Mouse (Mus musculus): Measurements from ENCODE around the gene Dab1. TPM values are rescaled to one million over a fixed set of nuclear protein-coding genes. Genes with fewer than 3 reads are reported as not detected.
A peak's percentile ranks its signal among the peaks of the same experiment; 100 is the strongest.

Gene Dab1
- polyA plus RNA-seq, 1 experiment from 2014 or later: 105 TPM

- no peak overlapping the region for H3K27ac ChIP-seq
- no peak for ATAC-seq
- WGBS: 65% methylated on average over 4 of the region's 4 CpGs
Measured at GRCm38 (mm10) chr4:104472915-104473314, 853.8 kb downstream of the Dab1 start.

GRCm38 (mm10) chr4:104476841-104477240 lies 857.7 kb downstream of the Dab1 start:
- Histone ChIP-seq H3K9ac (no peak overlapping the region), H3K9me3 (replicated peaks) (no peaks in the 10 kb centered on the region), H3K36me3 (ENCODE audit: poor library complexity, severe bottlenecking) (peaks cover 6% of the 10 kb centered on the region; the same call in 1 of the 2 replicates), H3K27me3 (no peaks in the 10 kb centered on the region), H3K4me1 (peaks cover 8% of the 10 kb centered on the region; the same call in 1 of the 2 replicates), H3K27ac (no peak overlapping the region), H3K4me3 (no peak overlapping the region), H3K4me2 (no peak overlapping the region)
- WGBS: 88% methylated on average over 7 of the region's 7 CpGs
- ATAC-seq: no peak

More at GRCm38 (mm10) chr4:104472915-104473314, 853.8 kb downstream of the Dab1 start:
- Histone ChIP-seq H3K4me3 (no peak overlapping the region), H3K9me3 (replicated peaks) (no peaks in the 10 kb centered on the region), H3K27me3 (no peaks in the 10 kb centered on the region), H3K9ac (no peak overlapping the region), H3K4me1 (0 out of 2 replicates have a peak, but pooled peaks cover 1% of the 10 kb centered on the region), H3K36me3 (ENCODE audit: poor library complexity, severe bottlenecking) (no peaks in the 10 kb centered on the region), H3K4me2 (no peak overlapping the region)

GRCm38 (mm10) chr4:104483948-104484347 lies 864.8 kb downstream of the Dab1 start:
- Histone ChIP-seq H3K9me3 (replicated peaks) (no peaks in the 10 kb centered on the region), H3K27ac (no peak overlapping the region), H3K36me3 (ENCODE audit: poor library complexity, severe bottlenecking) (peaks cover 6% of the 10 kb centered on the region; the same call in 1 of the 2 replicates), H3K4me3 (no peak overlapping the region), H3K9ac (no peak overlapping the region), H3K27me3 (no peaks in the 10 kb centered on the region), H3K4me2 (no peak overlapping the region), H3K4me1 (no peaks in the 10 kb centered on the region; the same call in 1 of the 2 replicates)
- 92% methylated on average over 1 of the region's 1 CpGs for WGBS
- ATAC-seq: no peak

GRCm38 (mm10) chr4:104497221-104497620 lies 878.1 kb downstream of the Dab1 start:
- no peak for ATAC-seq
- H3K27ac ChIP-seq: no peak overlapping the region; the same call in 1 of the 2 replicates

GRCm38 (mm10) chr4:104500112-104500511 lies 881.0 kb downstream of the Dab1 start:
- H3K9ac ChIP-seq: no peak overlapping the region
- no peak for ATAC-seq
- H3K27me3 ChIP-seq: no peaks in the 10 kb centered on the region
- no peak overlapping the region for H3K27ac ChIP-seq
- 81% methylated on average over 2 of the region's 2 CpGs for WGBS
- peaks cover 51% of the 10 kb centered on the region for H3K4me1 ChIP-seq
- no peak overlapping the region for H3K4me3 ChIP-seq
- no peaks in the 10 kb centered on the region for H3K36me3 ChIP-seq (ENCODE audit: poor library complexity, severe bottlenecking)
- no peaks in the 10 kb centered on the region for H3K9me3 ChIP-seq (replicated peaks)
- H3K4me2 ChIP-seq: no peak overlapping the region

More at GRCm38 (mm10) chr4:104497221-104497620, 878.1 kb downstream of the Dab1 start:
- Histone ChIP-seq H3K4me1 (peaks cover 46% of the 10 kb centered on the region), H3K9ac (peak overlapping the region; percentile 37; the same call in 1 of the 2 replicates), H3K36me3 (ENCODE audit: poor library complexity, severe bottlenecking) (no peaks in the 10 kb centered on the region), H3K27me3 (no peaks in the 10 kb centered on the region), H3K9me3 (replicated peaks) (no peaks in the 10 kb centered on the region), H3K4me3 (no peak overlapping the region), H3K4me2 (no peak overlapping the region)
- WGBS: 19% methylated on average over 1 of the region's 1 CpGs

GRCm38 (mm10) chr4:104500646-104501045 lies 881.5 kb downstream of the Dab1 start:
- no peaks in the 10 kb centered on the region for H3K9me3 ChIP-seq (replicated peaks)
- no peak overlapping the region for H3K27ac ChIP-seq
- no peak for ATAC-seq
- H3K4me3 ChIP-seq: no peak overlapping the region
- H3K4me1 ChIP-seq: peaks cover 54% of the 10 kb centered on the region
- H3K9ac ChIP-seq: no peak overlapping the region
- no peaks in the 10 kb centered on the region for H3K27me3 ChIP-seq
- H3K36me3 ChIP-seq (ENCODE audit: poor library complexity, severe bottlenecking): no peaks in the 10 kb centered on the region
- WGBS: 80% methylated on average over 4 of the region's 4 CpGs
- H3K4me2 ChIP-seq: no peak overlapping the region

- Histone ChIP-seq H3K36me3 (ENCODE audit: poor library complexity, severe bottlenecking) (no peaks in the 10 kb centered on the region), H3K4me1 (peaks cover 54% of the 10 kb centered on the region), H3K27me3 (no peaks in the 10 kb centered on the region), H3K4me3 (no peak overlapping the region), H3K27ac (no peak overlapping the region), H3K9ac (no peak overlapping the region), H3K9me3 (replicated peaks) (no peaks in the 10 kb centered on the region), H3K4me2 (no peak overlapping the region)
- no peak for ATAC-seq
- WGBS: 84% methylated on average over 4 of the region's 4 CpGs
Measured at GRCm38 (mm10) chr4:104501245-104501644, 882.1 kb downstream of the Dab1 start.

GRCm38 (mm10) chr4:104504916-104505315 lies 885.8 kb downstream of the Dab1 start:
- H3K4me1 ChIP-seq: peaks cover 60% of the 10 kb centered on the region
- no peak for ATAC-seq
- no peak overlapping the region for H3K9ac ChIP-seq
- H3K4me3 ChIP-seq: no peak overlapping the region
- H3K9me3 ChIP-seq (replicated peaks): no peaks in the 10 kb centered on the region
- no peak overlapping the region for H3K4me2 ChIP-seq
- no peaks in the 10 kb centered on the region for H3K27me3 ChIP-seq
- H3K36me3 ChIP-seq (ENCODE audit: poor library complexity, severe bottlenecking): no peaks in the 10 kb centered on the region
- H3K27ac ChIP-seq: no peak overlapping the region

- 35% methylated on average over 5 of the region's 5 CpGs for WGBS
- H3K27ac ChIP-seq: 0 out of 2 replicates have a peak overlapping the region, but pooled peaks have one; percentile 7
- 0 out of 2 replicates have a peak, but pooled peaks have one; percentile 52 for ATAC-seq
Measured at GRCm38 (mm10) chr4:104509230-104509985, 890.2 kb downstream of the Dab1 start.

GRCm38 (mm10) chr4:104511855-104512254 lies 892.7 kb downstream of the Dab1 start:
- H3K4me2 ChIP-seq: no peak overlapping the region
- no peak for ATAC-seq
- H3K36me3 ChIP-seq (ENCODE audit: poor library complexity, severe bottlenecking): no peaks in the 10 kb centered on the region
- H3K9me3 ChIP-seq (replicated peaks): no peaks in the 10 kb centered on the region
- H3K9ac ChIP-seq: no peak overlapping the region
- H3K27me3 ChIP-seq: no peaks in the 10 kb centered on the region
- no peak overlapping the region for H3K4me3 ChIP-seq
- 91% methylated on average over 6 of the region's 6 CpGs for WGBS
- peaks cover 48% of the 10 kb centered on the region for H3K4me1 ChIP-seq
- no peak overlapping the region for H3K27ac ChIP-seq

More at GRCm38 (mm10) chr4:104509230-104509985, 890.2 kb downstream of the Dab1 start:
- no peaks in the 10 kb centered on the region for H3K36me3 ChIP-seq (ENCODE audit: poor library complexity, severe bottlenecking)
- H3K27me3 ChIP-seq: no peaks in the 10 kb centered on the region
- H3K4me1 ChIP-seq: peaks cover 44% of the 10 kb centered on the region
- H3K4me2 ChIP-seq: no peak overlapping the region
- H3K9ac ChIP-seq: no peak overlapping the region
- H3K4me3 ChIP-seq: no peak overlapping the region
- no peaks in the 10 kb centered on the region for H3K9me3 ChIP-seq (replicated peaks)

- Histone ChIP-seq H3K9ac (no peak overlapping the region), H3K27me3 (no peaks in the 10 kb centered on the region), H3K27ac (no peak overlapping the region), H3K4me2 (no peak overlapping the region), H3K36me3 (ENCODE audit: poor library complexity, severe bottlenecking) (no peaks in the 10 kb centered on the region), H3K9me3 (replicated peaks) (no peaks in the 10 kb centered on the region), H3K4me3 (no peak overlapping the region), H3K4me1 (peaks cover 48% of the 10 kb centered on the region)
- 82% methylated on average over 8 of the region's 8 CpGs for WGBS
- ATAC-seq: no peak
Measured at GRCm38 (mm10) chr4:104512513-104512912, 893.4 kb downstream of the Dab1 start.

GRCm38 (mm10) chr4:104513622-104514021 lies 894.5 kb downstream of the Dab1 start:
- Histone ChIP-seq H3K4me3 (no peak overlapping the region), H3K4me2 (no peak overlapping the region), H3K27ac (no peak overlapping the region)

More at GRCm38 (mm10) chr4:104513622-104514021, 894.5 kb downstream of the Dab1 start:
- Histone ChIP-seq H3K4me1 (peaks cover 38% of the 10 kb centered on the region), H3K9ac (no peak overlapping the region), H3K36me3 (ENCODE audit: poor library complexity, severe bottlenecking) (no peaks in the 10 kb centered on the region), H3K9me3 (replicated peaks) (no peaks in the 10 kb centered on the region), H3K27me3 (no peaks in the 10 kb centered on the region)
- ATAC-seq: no peak
- 36% methylated on average over 7 of the region's 7 CpGs for WGBS

All from forebrain, embryonic 13.5 days (tissue).